Mouse (Mus musculus) stomach, embryonic 15.5 days (tissue): Measurements from ENCODE around the gene Babam1. TPM values are rescaled to one million over a fixed set of nuclear protein-coding genes. Genes with fewer than 3 reads are reported as not detected.

Experiments used
- ATAC-seq: fragments of 200-750 bp; cut with Nextera tagmentation; 2 replicates; pipeline ENCODE4 v1.8.0; 2017; ENCODE audit warnings: low read depth, moderate number of reproducible peaks, moderate TSS enrichment; ENCODE audit not compliant: insufficient read depth, low FRiP score
- H3K27ac ChIP-seq: fragments of 300-500 bp; sonication (generic); 2 replicates; pipeline ENCODE4 v1.5.1; 2015; ENCODE audit warnings: mild to moderate bottlenecking, inconsistent platforms
- H3K27me3 ChIP-seq: fragments of 300-500 bp; sonication (generic); replicated peaks from 2 replicates; pipeline ENCODE4 v1.6.1; 2015; ENCODE audit warnings: inconsistent platforms
- H3K36me3 ChIP-seq: fragments of 300-500 bp; sonication (generic); 2 replicates; pipeline ENCODE4 v1.6.1; 2015; ENCODE audit warnings: inconsistent platforms
- H3K4me1 ChIP-seq: fragments of 300-500 bp; sonication (generic); 2 replicates; pipeline ENCODE4 v1.6.1; 2015; ENCODE audit warnings: inconsistent platforms
- H3K4me2 ChIP-seq: fragments of 300-500 bp; sonication (generic); 2 replicates; pipeline ENCODE4 v1.6.1; 2015; ENCODE audit warnings: mild to moderate bottlenecking, inconsistent platforms
- H3K4me3 ChIP-seq: fragments of 300-500 bp; sonication (generic); replicated peaks from 2 replicates; pipeline ENCODE4 v1.5.1; 2015; ENCODE audit warnings: inconsistent platforms
- H3K9ac ChIP-seq: fragments of 300-500 bp; sonication (generic); 2 replicates; pipeline ENCODE4 v1.6.1; 2015; ENCODE audit warnings: inconsistent platforms
- H3K9me3 ChIP-seq: fragments of 300-500 bp; sonication (generic); 2 replicates; pipeline ENCODE4 v1.6.1; 2016; ENCODE audit warnings: inconsistent platforms
- WGBS: fragments of 180-500 bp; shearing (Covaris S2); methylation state at CpG from one replicate; pipeline ENCODE4 v1.1.7; 2015; 5-methylcytosine and 5-hydroxymethylcytosine counted together
- polyA plus RNA-seq: library from polyadenylated mRNA; unstranded; fragments of >200 nt; fragmentation: Nextera tagmentation; extraction: Ambion mirVana; gene quantifications from 2 replicates; pipeline ENCODE4 v1.2.1, GENCODE M21; 2015

Babam1 gene
- polyA plus RNA-seq, 1 experiment from 2014 or later, result 92.2 TPM

DNA sequence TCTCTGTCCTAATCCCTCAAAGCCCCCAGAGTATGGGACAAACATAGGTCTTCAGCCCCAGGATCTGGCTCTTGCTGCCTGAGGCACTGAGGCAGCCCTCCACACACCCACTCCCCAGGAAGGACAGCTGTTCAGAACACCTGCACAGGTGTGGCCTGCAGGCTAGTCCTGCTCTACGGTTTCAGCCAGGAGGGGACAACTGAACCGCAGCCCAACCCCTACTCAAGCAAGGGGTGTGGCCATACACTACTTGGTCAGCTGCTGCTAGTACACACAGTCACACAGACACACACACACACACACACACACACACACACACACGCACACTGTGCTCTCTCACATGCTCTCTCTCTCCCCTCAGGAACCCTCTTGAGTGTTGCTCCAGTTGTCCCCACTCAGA is 12.8 kb upstream of the Babam1 start:
- Histone ChIP-seq H3K4me3 (no peak overlapping the region), H3K4me2 (0 out of 2 replicates have a peak overlapping the region, but pooled peaks have one; percentile 8), H3K9ac (no peak overlapping the region), H3K27ac (peak overlapping the region; percentile 96), H3K9me3 (no peaks in the 10 kb centered on the region), H3K4me1 (peaks cover 31% of the 10 kb centered on the region), H3K27me3 (no peaks in the 10 kb centered on the region), H3K36me3 (no peaks in the 10 kb centered on the region)
- no peak for ATAC-seq
- 46% methylated on average over 3 of the region's 3 CpGs for WGBS

DNA sequence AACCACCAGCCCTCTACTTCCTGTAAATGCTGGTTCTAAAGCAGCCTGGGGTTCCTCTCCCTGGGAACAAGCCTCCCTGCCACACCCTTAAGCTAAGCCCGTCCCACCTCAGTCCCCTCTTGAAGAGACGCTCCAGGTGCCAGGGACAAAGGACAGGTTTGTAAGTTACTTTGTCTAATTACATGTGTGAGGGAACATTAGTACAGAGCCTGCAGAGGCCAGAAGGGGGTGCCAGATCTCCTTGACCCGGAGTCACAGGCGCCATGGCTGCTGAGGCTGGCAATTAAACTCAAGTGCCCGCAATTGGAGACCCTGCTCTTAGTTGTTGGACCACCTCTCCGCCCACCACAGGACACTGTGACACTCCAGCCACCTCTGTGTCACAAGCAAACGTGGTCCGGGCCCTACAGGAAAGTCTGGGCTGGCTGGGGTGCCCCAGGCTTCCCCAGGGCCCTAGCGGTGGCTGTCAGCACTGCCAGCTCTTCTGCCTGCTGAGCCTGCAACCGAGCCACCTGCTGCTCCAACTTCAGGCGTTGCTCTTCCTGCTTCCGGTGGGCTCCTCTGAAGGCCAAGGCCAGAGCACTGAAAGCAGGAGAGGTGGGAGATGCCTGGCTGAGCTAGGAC is 11.3 kb upstream of the Babam1 start:
- ATAC-seq, result no peak
- H3K4me1 ChIP-seq, result peaks cover 17% of the 10 kb centered on the region
- 72% methylated on average over 12 of the region's 12 CpGs for WGBS
- H3K36me3 ChIP-seq, result no peaks in the 10 kb centered on the region
- no peak overlapping the region for H3K4me3 ChIP-seq
- no peak overlapping the region for H3K9ac ChIP-seq
- H3K27me3 ChIP-seq, result no peaks in the 10 kb centered on the region
- H3K4me2 ChIP-seq, result no peak overlapping the region
- H3K27ac ChIP-seq, result no peak overlapping the region; the same call in 1 of the 2 replicates
- H3K9me3 ChIP-seq, result no peaks in the 10 kb centered on the region

DNA sequence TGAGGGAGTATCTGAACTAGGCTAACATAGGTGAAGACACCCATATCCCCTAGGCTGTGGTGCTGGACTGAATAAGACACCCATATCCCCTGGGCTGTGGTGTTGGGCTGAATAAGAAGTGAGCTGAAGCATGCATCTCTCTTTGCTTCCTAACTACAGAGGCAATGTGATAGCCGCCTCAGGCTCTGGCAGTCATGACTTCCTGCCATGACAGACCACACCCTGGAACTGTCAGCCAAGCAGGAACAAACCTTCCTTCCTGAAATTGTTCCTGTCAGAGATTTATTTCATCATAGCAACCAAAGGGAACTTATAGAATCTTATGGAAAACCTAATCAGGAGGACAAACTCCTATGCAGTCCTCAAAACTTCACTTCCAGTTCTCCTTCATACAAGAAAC is 8.4 kb upstream of the Babam1 start:
- H3K27me3 ChIP-seq, result no peaks in the 10 kb centered on the region
- 47% methylated on average over 1 of the region's 1 CpGs for WGBS
- H3K27ac ChIP-seq, result no peak overlapping the region
- no peak overlapping the region for H3K4me2 ChIP-seq
- H3K4me1 ChIP-seq, result peaks cover 6% of the 10 kb centered on the region
- H3K9ac ChIP-seq, result no peak overlapping the region
- no peaks in the 10 kb centered on the region for H3K9me3 ChIP-seq
- H3K4me3 ChIP-seq, result no peak overlapping the region
- no peaks in the 10 kb centered on the region for H3K36me3 ChIP-seq
- ATAC-seq, result no peak

DNA sequence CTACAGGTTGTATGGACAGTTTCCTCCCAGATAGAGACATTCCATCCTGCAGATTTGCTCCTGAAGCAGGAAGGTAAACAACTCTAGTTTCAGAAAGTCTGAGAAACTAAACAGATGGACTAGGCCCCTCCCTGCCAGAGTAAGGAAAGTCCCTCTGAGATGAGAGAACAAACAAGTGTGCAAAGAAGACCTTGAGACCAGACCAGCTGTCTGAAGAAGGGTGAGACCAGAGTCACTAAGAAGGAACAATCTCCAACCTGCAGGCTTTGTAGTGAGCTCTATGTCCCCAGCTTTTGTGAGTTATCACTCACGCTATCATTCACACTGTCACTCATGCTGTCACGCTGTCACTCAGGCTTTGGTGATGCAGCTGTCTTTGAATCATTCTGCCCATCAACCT is 5.0 kb upstream of the Babam1 start:
- WGBS, result 75% methylated on average over 2 of the region's 2 CpGs
- no peak overlapping the region for H3K27ac ChIP-seq
- H3K4me2 ChIP-seq, result no peak overlapping the region
- no peak for ATAC-seq
- H3K9me3 ChIP-seq, result no peaks in the 10 kb centered on the region
- H3K27me3 ChIP-seq, result no peaks in the 10 kb centered on the region
- H3K4me1 ChIP-seq, result peaks cover 4% of the 10 kb centered on the region; the same call in 1 of the 2 replicates
- no peaks in the 10 kb centered on the region for H3K36me3 ChIP-seq
- no peak overlapping the region for H3K4me3 ChIP-seq
- H3K9ac ChIP-seq, result no peak overlapping the region

DNA sequence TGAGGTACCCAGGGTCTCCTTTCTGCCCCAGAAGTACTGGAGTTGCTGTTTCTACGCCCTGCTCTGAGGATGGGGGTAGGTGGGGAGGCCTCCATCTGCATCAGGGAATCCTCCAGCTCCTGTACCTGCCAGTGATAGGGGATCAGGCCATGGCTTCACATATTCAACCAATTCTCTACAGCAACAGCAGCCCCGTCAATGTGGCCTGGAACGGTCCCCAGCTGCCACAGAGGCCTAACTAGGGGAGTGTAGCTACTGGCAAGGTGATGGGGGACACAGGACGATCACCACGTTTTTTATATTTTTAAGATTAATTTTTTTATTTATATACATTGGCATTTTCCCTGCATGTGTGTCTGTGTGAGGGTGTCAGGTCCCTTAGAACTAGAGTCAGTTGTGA is 4.3 kb upstream of the Babam1 start:
- 71% methylated on average over 5 of the region's 5 CpGs for WGBS
- Histone ChIP-seq H3K4me2 (no peak overlapping the region), H3K9me3 (no peaks in the 10 kb centered on the region), H3K27ac (no peak overlapping the region), H3K4me3 (no peak overlapping the region), H3K27me3 (no peaks in the 10 kb centered on the region), H3K36me3 (no peaks in the 10 kb centered on the region), H3K9ac (no peak overlapping the region), H3K4me1 (peaks cover 7% of the 10 kb centered on the region)
- no peak for ATAC-seq

DNA sequence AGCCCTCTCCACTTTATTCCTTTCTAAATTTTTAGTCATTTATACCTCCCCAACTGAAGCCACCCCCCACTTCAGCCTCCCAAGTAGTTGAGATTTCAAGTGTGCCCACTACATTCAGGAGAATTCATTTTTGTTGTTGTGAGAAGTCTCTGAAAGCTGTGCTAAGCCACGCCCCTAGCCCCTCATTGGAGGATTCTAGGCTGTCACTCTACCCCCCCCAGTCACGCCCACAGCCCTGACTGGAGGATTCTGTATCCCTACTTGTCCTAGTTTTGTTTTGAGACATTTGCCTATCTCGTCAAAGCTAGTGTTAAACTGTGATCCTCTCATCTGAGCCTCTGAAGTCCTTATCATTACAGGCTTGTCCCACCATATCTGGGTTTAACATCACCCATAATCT is 3.8 kb upstream of the Babam1 start:
- Histone ChIP-seq H3K9me3 (no peaks in the 10 kb centered on the region), H3K4me1 (peaks cover 12% of the 10 kb centered on the region), H3K27ac (no peak overlapping the region), H3K4me2 (peak overlapping the region; percentile 19; the same call in 1 of the 2 replicates), H3K27me3 (no peaks in the 10 kb centered on the region), H3K4me3 (0 out of 2 replicates have a peak overlapping the region, but pooled peaks have one; percentile 5), H3K36me3 (no peaks in the 10 kb centered on the region), H3K9ac (no peak overlapping the region)
- 13% methylated on average over 3 of the region's 3 CpGs for WGBS
- ATAC-seq, result no peak

DNA sequence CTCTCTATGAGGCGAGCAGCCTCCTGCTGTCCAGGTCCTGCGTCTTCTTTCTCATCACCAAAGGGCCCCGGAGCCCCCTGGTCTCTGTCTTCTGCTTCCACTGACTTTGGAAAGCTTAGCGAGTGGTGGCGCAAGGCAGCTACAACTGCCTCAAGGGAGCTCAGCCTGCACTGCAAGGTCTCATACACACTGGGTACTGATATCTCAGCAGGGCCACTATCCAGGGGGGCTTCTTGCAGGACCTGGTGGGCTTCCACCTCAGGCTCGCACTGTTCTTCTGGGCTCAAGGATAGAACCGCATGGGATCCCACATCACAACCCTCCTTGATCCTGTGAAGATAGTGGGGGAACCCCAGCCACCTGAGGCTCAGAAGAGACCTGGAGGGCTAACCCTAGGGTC is 2.2 kb upstream of the Babam1 start:
- Histone ChIP-seq H3K27ac (no peak overlapping the region), H3K27me3 (no peaks in the 10 kb centered on the region), H3K9ac (no peak overlapping the region), H3K4me3 (no peak overlapping the region), H3K4me2 (peak overlapping the region; percentile 17; the same call in 1 of the 2 replicates), H3K9me3 (no peaks in the 10 kb centered on the region), H3K36me3 (peaks cover 7% of the 10 kb centered on the region; the same call in 1 of the 2 replicates), H3K4me1 (peaks cover 12% of the 10 kb centered on the region)
- WGBS, result 74% methylated on average over 7 of the region's 7 CpGs
- no peak for ATAC-seq

DNA sequence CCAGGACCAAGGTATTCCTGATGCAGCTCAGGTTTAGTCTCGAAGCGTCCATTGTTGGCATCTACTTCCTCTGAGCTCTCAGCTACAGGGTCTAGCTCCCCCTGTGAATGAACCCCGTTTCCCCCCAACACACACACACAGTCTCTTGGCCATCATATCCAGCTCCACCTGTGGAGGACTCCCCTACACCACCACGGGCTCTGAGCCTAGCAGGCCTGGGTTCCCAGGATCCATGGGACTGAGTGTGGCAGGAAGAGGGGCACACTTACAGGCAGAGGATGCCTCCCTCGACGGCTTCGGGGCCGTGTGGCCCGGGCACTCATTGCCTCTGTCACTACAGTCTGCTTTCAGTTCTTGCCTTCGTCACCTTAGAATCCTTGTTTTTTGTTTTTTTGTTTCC is 1.6 kb upstream of the Babam1 start:
- no peaks in the 10 kb centered on the region for H3K9me3 ChIP-seq
- H3K4me1 ChIP-seq, result peaks cover 12% of the 10 kb centered on the region
- 85% methylated on average over 10 of the region's 10 CpGs for whole genome bisulfite sequencing
- no peaks in the 10 kb centered on the region for H3K27me3 ChIP-seq
- 0 out of 2 replicates have a peak overlapping the region, but pooled peaks have one; percentile 2 for H3K4me3 ChIP-seq
- no peak overlapping the region for H3K9ac ChIP-seq
- ATAC-seq, result no peak
- H3K27ac ChIP-seq, result no peak overlapping the region
- peaks cover 7% of the 10 kb centered on the region; the same call in 1 of the 2 replicates for H3K36me3 ChIP-seq
- H3K4me2 ChIP-seq, result no peak overlapping the region

DNA sequence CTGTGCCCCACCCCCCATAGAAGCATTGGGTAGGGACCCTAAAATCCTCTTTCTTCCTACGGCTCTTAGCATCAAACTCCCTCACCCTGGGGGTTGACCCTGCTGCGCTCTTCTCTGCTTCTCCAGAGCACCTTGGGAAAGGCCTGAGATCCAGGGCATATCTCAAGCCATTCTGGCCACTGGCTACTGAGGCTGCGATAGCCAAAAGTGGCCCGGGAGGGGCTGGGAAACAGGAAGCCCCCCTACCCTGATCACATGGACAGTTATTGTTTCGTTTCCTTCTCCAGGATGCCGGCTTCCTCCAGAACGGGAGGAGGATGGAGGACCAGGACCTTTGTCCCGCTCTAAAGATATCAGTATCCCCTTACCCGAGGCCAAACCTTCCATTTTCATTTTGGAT is 1.0 kb upstream of the Babam1 start, which contains the start of gene Ushbp1:
Gene Ushbp1, minus strand, starts transcription at position 174 of the 400 bp plus-strand sequence.
- peaks cover 12% of the 10 kb centered on the region for H3K4me1 ChIP-seq
- peak within 1 kb of the TSS; percentile 76 for H3K4me3 ChIP-seq
- ATAC-seq, result no peak
- H3K36me3 ChIP-seq, result peaks cover 7% of the 10 kb centered on the region; the same call in 1 of the 2 replicates
- H3K9ac ChIP-seq, result no peak within 1 kb of the TSS
- no peaks in the 10 kb centered on the region for H3K9me3 ChIP-seq
- H3K4me2 ChIP-seq, result peak within 1 kb of the TSS; percentile 44
- H3K27me3 ChIP-seq, result no peaks in the 10 kb centered on the region
- peak within 1 kb of the TSS; percentile 66 for H3K27ac ChIP-seq
- 80% methylated on average over 9 of the region's 9 CpGs for WGBS

DNA sequence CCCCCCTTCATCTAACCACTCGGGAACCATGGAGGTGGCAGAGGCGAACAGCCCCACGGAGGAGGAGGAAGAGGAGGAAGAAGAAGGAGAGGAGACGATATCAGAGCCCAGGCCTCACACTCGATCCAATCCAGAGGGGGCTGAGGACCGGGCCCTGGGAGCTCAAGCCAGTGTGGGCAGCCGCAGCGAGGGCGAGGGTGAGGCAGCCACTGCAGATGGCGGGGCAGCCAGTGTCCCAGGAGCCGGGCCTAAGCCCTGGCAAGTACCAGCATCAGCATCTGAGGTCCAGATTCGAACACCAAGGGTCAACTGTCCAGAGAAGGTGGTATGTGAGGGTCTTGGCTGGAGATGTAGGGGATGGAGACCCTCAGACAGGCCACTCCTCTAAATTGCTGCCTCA is 1.0 kb downstream of the Babam1 start:
- no peak overlapping the region for H3K9ac ChIP-seq

DNA sequence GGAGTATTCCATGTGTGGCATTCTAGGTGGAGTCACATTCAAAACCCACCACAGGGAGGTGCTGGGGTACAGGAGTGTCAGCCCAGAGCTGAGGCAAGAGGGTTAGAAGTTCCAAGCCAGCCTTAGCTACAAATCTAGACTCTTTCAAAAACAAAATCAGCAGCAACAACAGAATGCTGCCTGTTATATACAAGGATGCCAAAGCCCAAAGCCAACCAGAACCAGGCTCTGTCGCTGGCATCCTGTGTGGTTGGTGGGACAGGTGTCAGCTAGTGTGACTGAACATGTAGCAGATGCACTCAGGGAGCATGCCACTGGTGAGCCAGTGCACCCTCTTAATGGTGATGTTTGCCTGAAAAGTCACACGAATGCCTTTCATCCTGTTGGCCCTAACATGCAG is 4.2 kb downstream of the Babam1 start:
- Histone ChIP-seq H3K4me2 (no peak overlapping the region), H3K27ac (no peak overlapping the region), H3K4me1 (peaks cover 15% of the 10 kb centered on the region), H3K36me3 (peaks cover 7% of the 10 kb centered on the region; the same call in 1 of the 2 replicates), H3K4me3 (no peak overlapping the region), H3K9ac (no peak overlapping the region), H3K9me3 (no peaks in the 10 kb centered on the region), H3K27me3 (no peaks in the 10 kb centered on the region)
- ATAC-seq, result no peak
- WGBS, result 93% methylated on average over 2 of the region's 2 CpGs

More for the DNA sequence above, 1.0 kb downstream of the Babam1 start:
- Histone ChIP-seq H3K9me3 (no peaks in the 10 kb centered on the region), H3K27me3 (no peaks in the 10 kb centered on the region), H3K4me1 (peaks cover 12% of the 10 kb centered on the region), H3K27ac (no peak overlapping the region), H3K36me3 (peaks cover 7% of the 10 kb centered on the region; the same call in 1 of the 2 replicates), H3K4me2 (peak overlapping the region; percentile 84), H3K4me3 (peak overlapping the region; percentile 76)
- no peak for ATAC-seq
- 84% methylated on average over 12 of the region's 12 CpGs for WGBS

DNA sequence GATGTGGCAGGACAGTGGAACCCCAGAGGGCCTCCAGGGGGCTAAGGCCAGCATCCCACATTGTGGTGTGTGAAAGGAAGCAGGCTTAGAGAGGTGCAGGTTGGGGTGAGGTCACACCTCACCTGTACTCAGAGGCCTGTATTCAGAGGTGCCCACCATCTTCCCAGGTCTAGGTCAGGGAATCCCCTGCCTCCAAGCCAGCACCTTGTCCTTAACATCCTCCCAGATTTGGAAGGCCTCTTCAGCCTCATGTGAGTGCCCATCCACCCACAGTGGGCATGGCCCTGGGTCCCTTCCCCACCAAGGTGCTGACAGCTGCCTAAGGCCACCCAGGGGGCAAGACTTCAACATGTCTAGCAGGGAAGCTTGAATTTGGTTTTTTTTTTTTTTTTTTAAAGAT is 4.8 kb downstream of the Babam1 start:
- Histone ChIP-seq H3K9me3 (no peaks in the 10 kb centered on the region), H3K4me2 (no peak overlapping the region), H3K27me3 (no peaks in the 10 kb centered on the region), H3K4me3 (no peak overlapping the region), H3K36me3 (peaks cover 7% of the 10 kb centered on the region; the same call in 1 of the 2 replicates), H3K27ac (no peak overlapping the region), H3K9ac (no peak overlapping the region), H3K4me1 (peaks cover 17% of the 10 kb centered on the region)
- no peak for ATAC-seq
